Mouse (Mus musculus) heart, adult 2 months (tissue): ENCODE data around the gene Clcn2.

Experiments
- CTCF ChIP-seq: fragments of 200-600 bp; IDR thresholded peaks from 2 replicates; pipeline ENCODE4 v1.8.1; 2022; ENCODE audit warnings: antibody characterized with exemption, mild to moderate bottlenecking, moderate library complexity
- POLR2A ChIP-seq: fragments of 200-500 bp; IDR thresholded peaks from 2 replicates; pipeline ENCODE4 v1.6.1; 2011; ENCODE audit warnings: mild to moderate bottlenecking, low read depth, low read length, control low read depth; ENCODE audit not compliant: insufficient read depth

GRCm38 (mm10) chr16:20746641-20747040, 29.1 kb upstream of the Clcn2 start:
- TF ChIP-seq POLR2A (no peak), CTCF (no peak)
